Mouse (Mus musculus) kidney, embryonic 16.5 days (tissue): Measurements from ENCODE around the gene Tecr. TPM values are rescaled to one million over a fixed set of nuclear protein-coding genes. Genes with fewer than 3 reads are reported as not detected.
"Not testable (repeated sequence)": the region's sequence is repeated elsewhere in the genome, so short reads cannot be mapped to it uniquely, and the experiment has no call there.

Experiments
- ATAC-seq: fragments of 200-750 bp; cut with Nextera tagmentation; 2 replicates; pipeline ENCODE4 v1.8.0; 2017; ENCODE audit warnings: moderate TSS enrichment; ENCODE audit not compliant: low FRiP score, low TSS enrichment
- H3K27ac ChIP-seq: fragments of 300-500 bp; sonication (generic); 2 replicates; pipeline ENCODE4 v1.5.1; 2014; ENCODE audit warnings: low read length
- H3K27me3 ChIP-seq: fragments of 300-500 bp; sonication (generic); 2 replicates; pipeline ENCODE4 v1.6.1; 2014; ENCODE audit warnings: low read length, control low read depth, mixed read lengths; ENCODE audit not compliant: insufficient read depth
- H3K36me3 ChIP-seq: fragments of 300-500 bp; sonication (generic); 2 replicates; pipeline ENCODE4 v1.6.1; 2014; ENCODE audit warnings: low read length, control low read depth, mixed read lengths; ENCODE audit not compliant: insufficient read depth
- H3K4me1 ChIP-seq: fragments of 300-500 bp; sonication (generic); 2 replicates; pipeline ENCODE4 v1.6.1; 2014; ENCODE audit warnings: low read length, control low read depth, mixed read lengths; ENCODE audit not compliant: insufficient read depth
- H3K4me2 ChIP-seq: fragments of 300-500 bp; sonication (generic); replicated peaks from 2 replicates; pipeline ENCODE4 v1.6.1; 2014; ENCODE audit warnings: low read depth, low read length
- H3K4me3 ChIP-seq: fragments of 300-500 bp; sonication (generic); 2 replicates; pipeline ENCODE4 v1.5.1; 2014; ENCODE audit warnings: mild to moderate bottlenecking, low read length
- H3K9ac ChIP-seq: fragments of 300-500 bp; sonication (generic); replicated peaks from 2 replicates; pipeline ENCODE4 v1.6.1; 2014; ENCODE audit warnings: low read length
- H3K9me3 ChIP-seq: fragments of 300-500 bp; sonication (generic); 2 replicates; pipeline ENCODE4 v1.6.1; 2016; ENCODE audit warnings: low read length, control low read depth
- WGBS: fragments of 180-500 bp; shearing (Covaris S2); extraction: QIAGEN DNeasy Blood & Tissue Kit; methylation state at CpG from one replicate; pipeline ENCODE4 v1.1.7; 2014; 5-methylcytosine and 5-hydroxymethylcytosine counted together
- polyA plus RNA-seq: library from polyadenylated mRNA; unstranded; fragments of >200 nt; fragmentation: Nextera tagmentation; extraction: Ambion mirVana; gene quantifications from 2 replicates; pipeline ENCODE4 v1.2.1, GENCODE M21; 2015

The Tecr gene
- polyA plus RNA-seq, 1 experiment from 2014 or later: 631 TPM

DNA sequence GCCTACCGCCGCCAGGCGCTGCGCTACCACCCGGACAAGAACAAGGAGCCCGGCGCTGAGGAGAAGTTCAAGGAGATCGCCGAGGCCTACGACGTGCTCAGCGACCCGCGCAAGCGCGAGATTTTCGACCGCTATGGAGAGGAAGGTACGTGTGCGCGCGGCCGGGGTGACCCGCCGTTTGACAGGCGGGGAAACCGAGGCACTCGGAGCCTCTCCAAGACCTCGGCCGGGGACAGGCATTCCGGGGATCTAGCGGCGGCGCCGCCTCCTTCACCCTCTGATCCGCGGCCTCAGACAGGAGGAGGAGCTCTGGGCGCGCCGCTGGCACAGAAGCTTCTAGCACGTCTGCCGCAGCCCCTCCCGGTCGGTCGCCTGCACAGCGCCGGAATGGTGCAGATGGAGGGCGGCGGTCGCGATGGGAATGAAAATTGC, 643 bp upstream of the Tecr start:
- H3K27me3 ChIP-seq: no peaks in the 10 kb centered on the region
- under 1% methylated on average over 51 of the region's 51 CpGs for WGBS
- peaks cover 22% of the 10 kb centered on the region for H3K4me1 ChIP-seq

GRCm38 (mm10) chr8:83602650-83603029, 5.1 kb downstream of the Tecr start:
- peaks cover 8% of the 10 kb centered on the region; the same call in 1 of the 2 replicates for H3K4me1 ChIP-seq
- H3K4me2 ChIP-seq: no peak overlapping the region
- no peaks in the 10 kb centered on the region for H3K27me3 ChIP-seq
- H3K9ac ChIP-seq: no peak overlapping the region
- H3K36me3 ChIP-seq: no peaks in the 10 kb centered on the region
- no peak for ATAC-seq
- 73% methylated on average over 2 of the region's 2 CpGs for WGBS
- H3K9me3 ChIP-seq: no peaks in the 10 kb centered on the region
- H3K4me3 ChIP-seq: no peak overlapping the region
- H3K27ac ChIP-seq: peak overlapping the region; percentile 46; the same call in 1 of the 2 replicates

More for the DNA sequence above, 643 bp upstream of the Tecr start:
- Histone ChIP-seq H3K4me2 (peak overlapping the region; percentile 84), H3K9ac (peak overlapping the region; percentile 97), H3K4me3 (peak overlapping the region; percentile 88), H3K27ac (peak overlapping the region; percentile 98), H3K36me3 (peaks cover 35% of the 10 kb centered on the region), H3K9me3 (no peaks in the 10 kb centered on the region)
- peak; percentile 81 for ATAC-seq

GRCm38 (mm10) chr8:83599814-83600213, 8.0 kb downstream of the Tecr start:
- Histone ChIP-seq H3K4me2 (no peak overlapping the region), H3K4me1 (no peaks in the 10 kb centered on the region), H3K4me3 (no peak overlapping the region), H3K27me3 (no peaks in the 10 kb centered on the region), H3K9ac (no peak overlapping the region), H3K27ac (no peak overlapping the region), H3K36me3 (no peaks in the 10 kb centered on the region), H3K9me3 (no peaks in the 10 kb centered on the region)
- no peak for ATAC-seq

DNA sequence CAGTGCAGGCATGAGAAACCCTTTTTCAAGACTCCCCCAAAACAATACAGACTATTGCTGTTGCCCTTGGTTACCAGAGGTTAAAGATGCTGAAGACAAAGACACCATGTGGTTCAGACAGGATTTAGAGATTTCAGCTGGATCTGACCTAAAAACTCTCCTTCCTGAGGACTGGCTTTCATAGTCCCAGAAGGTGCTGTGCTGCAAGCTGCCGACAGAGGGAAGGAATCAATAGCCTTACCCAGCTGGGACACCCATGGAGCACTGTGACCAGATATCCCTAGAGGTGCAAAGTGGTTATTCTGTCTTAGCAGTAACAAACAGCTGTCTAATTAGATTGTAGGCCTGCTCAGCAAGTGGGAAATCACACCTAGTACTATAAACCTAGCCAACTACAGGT, 9.6 kb downstream of the Tecr start:
- no peak for ATAC-seq
- Histone ChIP-seq H3K27me3 (no peaks in the 10 kb centered on the region), H3K4me3 (no peak overlapping the region), H3K9me3 (no peaks in the 10 kb centered on the region), H3K9ac (no peak overlapping the region), H3K4me1 (peaks cover 4% of the 10 kb centered on the region), H3K36me3 (no peaks in the 10 kb centered on the region), H3K4me2 (no peak overlapping the region), H3K27ac (no peak overlapping the region)
- 17% methylated on average over 1 of the region's 1 CpGs for WGBS

DNA sequence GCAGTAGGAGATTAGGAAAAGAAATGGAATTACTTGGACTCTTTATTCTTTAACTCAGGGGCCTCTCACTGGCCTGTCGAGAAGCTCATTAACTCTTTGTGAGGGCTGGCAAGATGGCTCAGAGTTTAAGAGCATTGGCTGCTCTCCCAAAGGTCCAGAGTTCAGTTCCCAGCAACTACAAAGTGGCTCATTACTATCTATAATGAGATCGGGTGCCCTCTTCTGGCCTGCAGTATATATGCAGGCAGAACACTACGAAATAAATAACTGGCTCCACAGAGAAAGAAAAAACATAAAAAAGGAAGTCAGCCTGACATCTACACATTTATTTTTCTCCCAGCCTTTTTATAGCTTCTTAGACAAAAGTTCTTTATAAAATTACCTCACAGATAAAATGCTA, 11.4 kb downstream of the Tecr start:
- no peaks in the 10 kb centered on the region for H3K9me3 ChIP-seq
- 30% methylated on average over 3 of the region's 3 CpGs for WGBS
- no peak for ATAC-seq

GRCm38 (mm10) chr8:83595050-83595345, 12.8 kb downstream of the Tecr start:
- Histone ChIP-seq H3K27ac (peak overlapping the region; percentile 90), H3K4me1 (peaks cover 23% of the 10 kb centered on the region), H3K9ac (peak overlapping the region; percentile 77), H3K4me3 (peak overlapping the region; percentile 72), H3K4me2 (peak overlapping the region; percentile 91)
- H3K9me3 ChIP-seq, ATAC-seq, H3K36me3 ChIP-seq, H3K27me3 ChIP-seq: not testable (repeated sequence)
- WGBS: 54% methylated on average over 3 of the region's 3 CpGs

More for the DNA sequence above, 11.4 kb downstream of the Tecr start:
- H3K4me1 ChIP-seq: peaks cover 20% of the 10 kb centered on the region
- H3K27ac ChIP-seq: no peak overlapping the region
- no peaks in the 10 kb centered on the region for H3K27me3 ChIP-seq
- H3K36me3 ChIP-seq: no peaks in the 10 kb centered on the region
- no peak overlapping the region for H3K4me2 ChIP-seq
- no peak overlapping the region for H3K4me3 ChIP-seq
- no peak overlapping the region for H3K9ac ChIP-seq

DNA sequence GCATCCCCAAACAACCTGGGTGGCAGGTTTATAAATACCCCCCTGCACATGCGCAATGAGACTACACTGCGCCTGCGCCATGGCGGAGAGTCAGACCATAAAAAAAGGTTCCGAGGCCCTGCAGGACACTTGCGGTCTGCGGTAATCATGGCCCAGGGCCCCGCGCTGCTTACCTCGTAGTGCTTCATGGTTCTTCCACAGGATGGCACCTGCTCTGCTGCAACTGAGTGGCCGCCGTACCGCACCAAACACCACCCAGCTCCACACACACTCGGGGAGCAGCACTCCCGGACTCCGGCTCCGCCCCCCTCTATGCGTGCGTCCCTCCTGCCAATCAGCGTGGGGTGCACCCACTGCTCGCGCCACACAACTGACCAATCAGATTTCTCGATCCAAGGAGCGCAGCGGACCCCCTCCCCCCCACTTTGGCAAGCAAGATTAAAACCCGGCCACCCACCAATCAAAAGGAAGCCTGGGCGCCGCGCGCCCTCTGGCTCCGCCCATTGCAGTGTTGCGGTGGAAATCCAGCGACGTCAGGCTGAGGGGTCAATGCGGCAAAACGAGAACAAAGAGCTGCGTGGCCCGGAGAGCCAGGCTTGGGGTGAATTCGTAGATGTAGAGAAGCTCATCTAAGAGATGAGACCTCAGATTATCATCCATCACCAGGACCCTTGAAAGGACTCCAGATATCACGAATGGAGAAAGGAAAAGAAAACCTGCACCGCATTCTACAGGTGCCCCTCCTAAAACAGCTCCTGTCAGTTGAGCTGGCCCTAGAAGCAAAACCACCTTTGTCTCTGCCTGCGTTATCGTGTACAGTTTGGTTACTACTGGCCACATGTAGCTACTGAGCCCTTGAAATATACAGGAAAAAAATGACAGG, 13.4 kb downstream of the Tecr start:
- peaks cover 23% of the 10 kb centered on the region for H3K4me1 ChIP-seq
- no peaks in the 10 kb centered on the region for H3K36me3 ChIP-seq
- no peaks in the 10 kb centered on the region for H3K27me3 ChIP-seq
- peak overlapping the region; percentile 72 for H3K4me3 ChIP-seq
- peak overlapping the region; percentile 91 for H3K4me2 ChIP-seq
- H3K9me3 ChIP-seq: no peaks in the 10 kb centered on the region
- H3K9ac ChIP-seq: peak overlapping the region; percentile 79
- WGBS: 0% methylated on average over 43 of the region's 43 CpGs
- peak overlapping the region; percentile 90 for H3K27ac ChIP-seq
- ATAC-seq: peak; percentile 99

- Histone ChIP-seq H3K27ac (peak overlapping the region; percentile 82), H3K9me3 (no peaks in the 10 kb centered on the region), H3K9ac (peak overlapping the region; percentile 79), H3K4me1 (peaks cover 26% of the 10 kb centered on the region), H3K36me3 (no peaks in the 10 kb centered on the region), H3K4me2 (peak overlapping the region; percentile 91), H3K27me3 (no peaks in the 10 kb centered on the region), H3K4me3 (peak overlapping the region; percentile 72)
- 4% methylated on average over 22 of the region's 22 CpGs for WGBS
- ATAC-seq: peak; percentile 41
Observed at GRCm38 (mm10) chr8:83593325-83594166, 14.2 kb downstream of the Tecr start.

DNA sequence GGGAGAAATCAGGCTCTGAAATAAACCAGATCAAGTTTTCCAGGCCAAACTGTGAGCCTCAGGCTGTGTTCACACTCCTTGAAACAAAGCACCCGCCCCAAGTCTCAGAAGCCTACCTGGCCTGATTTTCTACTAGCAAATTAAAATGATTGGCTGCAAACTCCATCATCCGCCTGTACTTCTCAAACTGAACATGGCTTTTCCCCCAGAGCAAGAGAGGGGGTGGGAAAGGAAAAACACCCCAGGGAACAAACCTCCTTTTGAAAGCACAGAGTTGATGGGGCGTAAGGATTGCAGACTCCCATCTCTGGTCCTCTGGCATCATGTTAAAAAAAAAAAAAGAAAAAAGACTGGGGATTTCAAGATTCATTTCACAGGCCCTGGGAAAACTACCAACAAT, 15.1 kb downstream of the Tecr start:
- Histone ChIP-seq H3K36me3 (no peaks in the 10 kb centered on the region), H3K27ac (no peak overlapping the region), H3K9ac (peak overlapping the region; percentile 58), H3K4me2 (peak overlapping the region; percentile 91), H3K9me3 (no peaks in the 10 kb centered on the region), H3K4me3 (peak overlapping the region; percentile 72), H3K27me3 (no peaks in the 10 kb centered on the region), H3K4me1 (peaks cover 34% of the 10 kb centered on the region)
- no peak for ATAC-seq
- 59% methylated on average over 3 of the region's 3 CpGs for WGBS
